Mouse (Mus musculus): ENCODE results near the gene Pibf1. TPM values are rescaled to one million over a fixed set of nuclear protein-coding genes. Genes with fewer than 3 reads are reported as not detected.

Gene Pibf1
- polyA plus RNA-seq, 1 experiment: 8.2 TPM

DNA sequence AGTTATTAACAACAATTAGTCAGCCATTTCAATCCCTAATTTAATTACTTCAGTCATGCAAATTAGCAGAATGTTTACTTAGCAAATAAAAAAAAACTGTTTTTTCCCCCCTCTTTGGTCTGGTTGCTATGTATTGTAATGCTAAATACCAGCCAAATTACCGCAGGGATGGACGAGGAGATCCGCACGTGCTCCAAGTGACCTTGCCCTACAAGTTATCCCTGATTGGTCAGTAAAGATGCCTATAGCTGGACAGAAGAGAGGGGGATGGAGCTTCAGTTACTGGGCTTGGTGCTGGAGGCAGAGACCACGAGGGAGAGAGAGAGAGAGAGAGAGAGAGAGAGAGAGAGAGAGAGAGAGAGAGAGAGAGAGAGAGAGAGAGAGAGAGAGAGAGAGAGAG lies 167.5 kb downstream of the Pibf1 start:
- no peak for DNase-seq (ENCODE audit: low spot score)

DNA sequence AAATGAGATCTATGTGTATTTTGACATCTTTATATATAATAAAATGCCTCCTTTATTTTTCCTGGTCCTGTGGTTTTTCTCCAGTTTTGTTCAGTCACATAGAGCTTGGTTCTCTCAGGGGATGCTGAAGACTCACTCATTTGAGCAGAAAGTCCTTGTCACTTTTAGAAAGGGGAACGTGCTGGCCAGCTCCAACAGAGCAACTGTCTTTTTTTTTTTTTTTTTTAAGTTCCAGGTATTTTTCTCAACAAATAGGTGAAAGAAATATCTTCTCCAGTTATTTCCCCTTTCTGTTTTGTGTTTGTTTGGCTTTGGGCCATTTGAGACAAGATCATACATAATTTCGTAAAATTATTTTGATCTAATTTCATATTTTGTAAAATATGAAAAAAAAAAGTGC lies 174.8 kb downstream of the Pibf1 start:
- DNase-seq (ENCODE audit: low spot score): no peak

DNA sequence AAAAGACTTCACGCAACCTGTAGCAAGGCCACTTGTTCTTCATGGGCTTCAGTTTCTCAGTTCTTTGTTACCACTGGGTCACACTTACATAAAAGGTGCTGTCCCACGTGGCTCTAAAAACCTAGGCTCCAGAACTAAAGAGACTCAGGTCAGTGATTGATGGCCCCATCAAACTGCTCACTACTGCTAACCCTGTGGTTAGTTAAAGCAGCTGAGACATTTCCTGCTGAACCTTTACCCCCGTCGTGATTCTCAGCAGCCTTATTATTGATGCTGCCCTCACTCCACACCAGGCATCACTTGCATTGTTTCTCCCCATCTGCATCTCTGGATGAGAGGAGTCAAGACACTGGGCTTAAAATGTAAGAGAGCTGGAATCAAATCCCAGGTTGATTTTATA lies 176.6 kb downstream of the Pibf1 start:
- no peak for DNase-seq (ENCODE audit: low spot score)

DNA sequence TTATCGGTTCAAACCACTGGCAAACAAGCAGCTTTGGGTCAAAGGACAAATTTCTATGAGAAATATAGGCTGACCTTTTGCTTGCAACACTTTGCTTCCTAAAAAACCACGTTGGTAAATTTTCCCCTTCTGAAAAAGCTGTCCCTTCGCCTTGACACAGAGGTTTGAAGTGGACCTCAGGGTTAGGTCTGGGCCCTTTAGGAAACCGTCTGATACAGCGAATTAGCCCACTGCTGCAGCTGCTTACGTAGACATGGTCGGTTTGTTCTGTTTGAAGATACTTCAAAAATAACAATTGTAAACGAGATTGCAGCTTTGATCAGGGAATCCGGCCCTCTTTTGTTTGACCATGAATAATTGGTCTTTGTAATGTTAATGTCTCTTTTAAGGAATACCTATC lies 179.1 kb downstream of the Pibf1 start:
- no peak for DNase-seq (ENCODE audit: low spot score)

DNA sequence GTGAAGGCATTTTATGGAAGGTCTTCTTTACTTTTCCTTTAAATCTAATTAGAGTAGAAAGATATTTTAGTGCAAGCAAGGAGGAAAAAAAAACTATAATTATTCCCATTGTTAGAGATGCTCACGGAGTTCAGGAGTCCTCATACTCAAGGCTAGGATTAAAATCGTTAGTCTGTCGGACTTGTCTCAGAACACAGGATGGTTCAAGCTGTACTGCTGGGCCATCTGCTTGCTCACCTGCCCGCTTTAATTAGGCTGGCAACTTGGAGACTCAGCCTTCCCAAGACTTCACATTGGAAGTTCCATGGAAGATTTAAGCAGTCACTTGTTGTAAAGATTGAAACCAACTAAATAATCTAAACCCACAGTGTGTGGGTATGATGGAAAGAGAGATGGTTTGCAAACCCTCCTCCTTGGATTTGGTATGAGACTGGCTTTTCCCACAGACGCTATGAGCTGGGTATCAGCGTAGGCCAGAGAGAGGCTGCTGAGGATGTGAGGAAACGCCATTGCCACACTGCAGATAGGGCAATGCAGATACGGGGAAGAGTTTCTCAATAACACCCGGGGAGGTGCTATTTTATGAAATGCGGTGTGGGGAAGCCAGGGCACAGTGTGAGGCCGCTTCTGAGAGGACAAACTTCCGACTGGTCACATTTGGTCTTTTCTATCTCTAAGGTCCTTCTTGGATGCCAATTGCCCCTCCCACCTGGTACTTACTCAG lies 179.7 kb downstream of the Pibf1 start:
- DNase-seq (ENCODE audit: low spot score): no peak

DNA sequence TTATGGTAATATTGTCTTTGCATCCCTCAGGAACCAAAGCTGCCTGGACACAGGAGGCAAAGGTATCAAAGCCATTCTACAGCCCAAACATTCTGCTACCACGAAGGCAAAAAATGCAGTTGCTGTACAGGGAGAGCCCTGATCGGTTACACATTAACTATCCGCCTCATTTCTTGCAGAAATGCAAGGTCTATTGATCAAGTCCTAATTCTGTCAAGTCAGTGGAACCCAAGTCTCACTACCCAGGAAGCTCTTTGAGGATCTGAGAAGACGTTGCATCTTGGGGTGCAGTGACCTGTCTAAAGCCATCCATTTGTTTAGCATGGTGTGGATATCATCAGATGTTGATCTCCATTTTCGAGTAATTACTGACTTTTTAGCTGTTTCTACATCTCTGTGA lies 181.2 kb downstream of the Pibf1 start:
- no peak for DNase-seq (ENCODE audit: low spot score)

DNA sequence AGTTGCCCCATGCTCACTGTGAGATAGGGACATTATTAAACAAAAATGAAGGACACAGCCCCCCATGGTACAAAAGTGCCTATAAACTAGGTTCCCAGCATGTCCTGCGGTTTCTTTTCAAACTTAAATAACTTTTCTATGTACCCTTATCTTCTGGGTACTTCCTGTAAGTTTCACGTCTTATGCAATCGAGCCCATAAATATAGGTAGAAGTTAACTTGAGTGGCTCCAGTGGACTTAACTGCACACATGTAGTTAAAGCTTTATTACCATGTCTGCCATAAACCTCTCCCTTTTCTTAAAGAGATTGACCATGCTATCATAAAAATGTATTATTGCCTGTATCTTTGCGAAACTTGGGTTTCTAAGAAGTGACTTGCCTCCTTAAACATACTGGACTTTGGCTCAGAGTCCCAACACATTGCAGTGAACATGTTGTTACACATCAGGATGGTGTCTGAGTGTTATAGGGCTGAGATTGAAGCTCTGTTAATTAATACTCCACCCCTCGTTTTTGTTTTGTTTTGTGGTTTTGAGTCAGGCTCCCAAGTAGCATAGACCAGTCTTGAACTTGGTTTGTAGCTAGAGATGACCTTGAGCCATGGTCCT lies 181.7 kb downstream of the Pibf1 start:
- no peak for DNase-seq (ENCODE audit: low spot score)

DNA sequence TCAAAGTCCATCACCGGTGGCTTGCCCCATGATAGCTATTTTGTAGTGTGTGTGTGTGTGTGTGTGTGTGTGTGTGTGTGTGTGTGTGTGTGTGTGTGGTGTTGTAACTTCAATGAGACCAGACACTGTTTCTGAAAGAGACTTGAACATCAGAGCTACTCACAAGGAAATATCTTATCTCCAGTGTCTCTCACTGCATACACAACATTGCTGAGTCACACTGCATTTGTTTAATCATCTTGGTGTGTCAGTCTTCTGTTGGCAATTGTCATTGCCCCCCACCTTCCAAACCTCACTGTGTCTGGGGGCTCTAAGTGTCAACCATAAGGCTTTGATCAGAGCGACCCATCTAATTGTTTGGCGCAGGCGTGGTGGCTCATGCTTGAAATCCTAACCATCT lies 186.3 kb downstream of the Pibf1 start:
- DNase-seq (ENCODE audit: low spot score): no peak

DNA sequence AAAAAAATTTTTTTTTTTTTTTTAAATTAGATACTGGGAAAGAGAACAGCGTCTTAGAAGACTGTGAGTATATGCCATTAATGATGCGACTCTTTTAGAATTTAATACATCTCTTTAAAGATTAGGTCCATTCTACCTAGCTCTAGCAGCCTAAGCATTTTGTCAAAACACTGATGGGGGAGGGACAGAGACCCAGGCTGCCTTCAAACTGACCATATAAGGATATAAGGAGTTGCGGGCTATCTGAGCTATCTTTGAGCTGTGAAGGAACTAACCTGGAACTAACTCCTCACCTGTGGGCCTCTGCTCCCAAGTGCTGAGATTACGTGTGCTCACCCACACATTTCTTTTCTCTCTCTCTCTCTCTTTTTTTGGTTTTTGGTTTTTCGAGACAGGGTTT lies 193.0 kb downstream of the Pibf1 start:
- no peak for DNase-seq (ENCODE audit: low spot score)

DNA sequence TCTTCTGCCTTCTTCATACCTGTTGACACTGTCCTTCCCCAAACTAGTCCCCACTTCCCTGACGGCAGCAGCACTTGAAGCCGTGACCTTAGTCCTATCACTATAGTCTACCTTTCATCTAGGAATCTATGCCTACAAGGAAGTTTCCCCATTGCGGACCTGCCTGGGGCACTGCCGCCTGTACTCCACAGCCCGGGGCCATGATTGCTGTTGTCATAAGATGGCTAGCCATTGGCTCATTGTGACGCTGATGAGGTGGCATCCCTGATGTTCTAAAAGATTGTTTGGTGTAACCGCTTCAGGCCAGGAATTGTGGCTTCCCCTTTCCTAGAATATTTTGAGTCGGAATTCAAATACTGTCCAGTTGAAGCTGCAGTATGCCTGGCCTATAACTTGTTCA lies 195.2 kb downstream of the Pibf1 start:
- DNase-seq (ENCODE audit: low spot score): no peak

DNA sequence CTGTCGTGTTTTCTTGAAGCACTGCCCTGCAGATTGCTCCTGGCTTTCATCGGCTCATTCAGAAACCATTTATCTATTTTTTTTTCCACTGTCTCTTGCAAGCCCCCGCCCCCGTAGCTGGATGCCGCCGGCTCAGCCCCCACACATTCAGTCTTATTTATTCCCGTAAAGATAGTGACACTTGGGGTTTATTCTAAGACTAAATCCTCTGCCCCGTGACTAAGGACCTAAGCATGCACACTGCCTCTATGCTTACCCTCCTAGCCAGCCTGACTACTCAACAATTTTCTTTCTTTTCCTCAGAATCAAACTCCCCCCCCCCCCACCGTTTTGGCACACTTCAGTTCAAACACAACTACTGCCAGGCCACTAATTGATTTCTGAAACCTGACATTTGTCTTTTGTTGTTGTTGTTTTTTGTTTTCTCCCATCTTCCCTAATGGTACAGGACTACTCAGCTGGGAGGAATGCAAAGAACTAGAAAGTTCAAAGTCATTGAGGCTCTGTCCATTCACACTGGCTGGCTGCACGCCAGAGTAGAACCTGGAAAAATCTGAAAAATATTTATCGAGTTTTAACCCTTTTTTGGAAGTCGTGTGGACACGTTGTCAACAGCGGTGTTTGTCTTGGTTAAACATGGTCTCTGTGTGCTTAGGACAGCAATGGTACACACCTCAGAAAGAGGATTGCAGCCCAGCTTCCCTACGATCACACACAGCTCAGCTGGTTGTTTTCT lies 196.6 kb downstream of the Pibf1 start:
- no peak for DNase-seq (ENCODE audit: low spot score)

DNA sequence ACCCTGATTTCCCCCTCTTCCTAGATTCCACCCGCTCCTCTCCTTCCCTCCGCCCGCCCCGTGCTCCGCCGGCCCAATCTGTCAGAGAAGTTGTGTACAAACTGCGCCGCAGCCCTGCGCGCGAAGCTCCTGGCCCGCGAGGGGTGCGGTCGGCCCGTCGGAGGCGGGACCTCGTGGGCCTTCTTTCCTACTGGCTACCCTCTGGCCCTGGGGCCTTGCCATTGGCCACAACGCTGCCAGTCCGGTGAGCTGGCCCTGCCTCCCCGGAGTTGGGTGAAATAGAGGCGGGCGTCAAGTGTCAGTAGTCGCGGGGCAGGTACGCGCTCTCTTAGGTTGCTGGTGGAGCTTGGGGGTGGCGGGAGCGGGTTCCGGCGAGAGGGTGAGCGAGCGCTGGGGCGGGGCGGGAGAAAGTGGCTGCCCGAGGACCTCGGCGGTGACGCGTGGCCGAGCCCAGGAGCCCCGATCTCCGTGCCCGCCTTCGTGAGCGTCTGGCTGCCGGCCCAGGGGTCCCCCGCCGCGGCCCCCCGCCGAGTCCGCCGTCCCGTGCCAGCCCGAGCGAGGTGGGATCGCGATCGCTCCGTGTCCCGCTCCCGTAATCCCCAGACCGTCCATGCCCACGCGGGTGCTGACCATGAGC lies 199.3 kb downstream of the Pibf1 start, which contains the start of gene Klf5:
Gene Klf5, plus strand, starts transcription at position 307 of the 637 bp plus-strand sequence.
- DNase-seq (ENCODE audit: low spot score): peak; percentile 99

DNA sequence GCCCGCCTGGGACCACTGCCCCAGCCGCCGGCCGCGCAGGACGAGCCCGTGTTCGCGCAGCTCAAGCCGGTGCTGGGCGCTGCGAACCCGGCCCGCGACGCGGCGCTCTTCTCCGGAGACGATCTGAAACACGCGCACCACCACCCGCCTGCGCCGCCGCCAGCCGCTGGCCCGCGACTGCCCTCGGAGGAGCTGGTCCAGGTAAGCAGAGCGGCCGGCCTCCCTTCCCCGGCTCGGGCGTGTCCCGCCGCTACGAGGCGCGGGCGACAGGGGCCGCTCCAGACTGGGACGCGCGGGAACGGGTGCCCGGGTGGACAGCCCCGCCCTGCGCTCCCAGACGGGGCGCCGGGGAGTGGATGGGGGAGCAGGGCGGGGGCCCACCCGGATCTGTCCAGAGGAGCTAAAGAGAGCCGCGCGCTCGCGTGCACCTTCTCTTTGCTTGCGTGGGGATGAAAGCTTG lies 199.8 kb downstream of the Pibf1 start:
- peak; percentile 64 for DNase-seq (ENCODE audit: low spot score)

DNA sequence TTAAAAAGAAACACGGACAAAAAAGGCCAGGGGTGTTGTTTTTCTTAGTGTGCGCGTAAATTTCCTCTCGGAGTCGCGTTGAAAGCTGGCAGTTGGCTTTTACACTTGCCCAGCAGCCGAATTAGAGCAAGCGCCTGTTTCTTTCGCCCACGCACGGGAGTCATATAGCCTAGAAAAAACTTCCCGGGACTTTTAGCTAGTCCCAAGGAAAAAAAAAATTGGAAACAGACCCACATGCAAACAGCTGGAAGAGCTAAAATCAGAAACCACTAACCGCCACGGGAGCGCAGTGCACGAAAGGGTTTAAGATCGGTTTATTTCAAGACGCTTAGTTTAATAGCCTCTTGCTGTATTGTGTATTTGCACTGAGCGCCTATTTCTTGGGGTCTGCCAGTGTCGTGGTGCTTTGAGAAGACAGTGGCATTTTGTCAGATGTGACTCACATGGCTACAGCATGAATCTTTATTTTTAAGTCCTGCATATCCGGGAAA lies 200.5 kb downstream of the Pibf1 start:
- DNase-seq (ENCODE audit: low spot score): no peak

DNA sequence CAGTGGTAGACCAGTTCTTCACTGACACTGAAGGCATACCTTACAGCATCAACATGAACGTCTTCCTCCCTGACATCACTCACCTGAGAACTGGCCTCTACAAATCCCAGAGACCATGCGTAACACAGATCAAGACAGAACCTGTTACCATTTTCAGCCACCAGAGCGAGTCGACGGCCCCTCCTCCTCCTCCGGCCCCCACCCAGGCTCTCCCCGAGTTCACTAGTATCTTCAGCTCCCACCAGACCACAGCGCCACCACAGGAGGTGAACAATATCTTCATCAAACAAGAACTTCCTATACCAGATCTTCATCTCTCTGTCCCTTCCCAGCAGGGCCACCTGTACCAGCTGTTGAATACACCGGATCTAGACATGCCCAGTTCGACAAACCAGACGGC lies 202.2 kb downstream of the Pibf1 start:
- DNase-seq (ENCODE audit: low spot score): peak; percentile 49

Other genes starting within 250 kb of the Pibf1 start
- gene Rpl36a-ps1, start 105.1 kb upstream of the Pibf1 start, polyA plus RNA-seq (2012; rRNA removed): 9.9 and 15.6 TPM in 2 replicates
- 34.4 and 36.6 TPM in 2 replicates for gene Mzt1, start 53.3 kb upstream of the Pibf1 start, polyA plus RNA-seq (2012; rRNA removed)
- 3.6 and 3.9 TPM in 2 replicates for gene Bora, start 53.2 kb upstream of the Pibf1 start, polyA plus RNA-seq (2012; rRNA removed)
- 13.0 and 14.0 TPM in 2 replicates for gene Dis3, start 346 bp downstream of the Pibf1 start, polyA plus RNA-seq (2012; rRNA removed)
- gene Klf5, start 199.3 kb downstream of the Pibf1 start, polyA plus RNA-seq (2012; rRNA removed): 44.9 and 59.0 TPM in 2 replicates

Measured in urinary bladder, adult 2 months (tissue).